Comparison of ENCODE assay signal across 7 mouse cellular contexts in genomic region chr2:166792355-166792754, GRCm38 (mm10). TPM values are rescaled to one million over a fixed set of nuclear protein-coding genes. Genes with fewer than 3 reads are reported as not detected.
A peak's percentile ranks its signal among the peaks of the same experiment; 100 is the strongest.
DNase-seq lines count a peak whose midpoint lies in the region; ATAC-seq lines count a peak whose summit lies in the region.

Trp53rkb (plus strand) TSS chr2:166792531.

- peak within 1 kb of the TSS; percentile 74 for H3K27ac ChIP-seq in lung, embryonic 15.5 days
- H3K27ac ChIP-seq in embryonic facial prominence, embryonic 14.5 days (replicated peaks; ENCODE audit: low read depth, low read length): peak within 1 kb of the TSS; percentile 78
- 0 out of 2 replicates have a peak within 1 kb of the TSS, but pooled peaks have one; percentile 24 for H3K27ac ChIP-seq in intestine, embryonic 16.5 days (ENCODE audit: low read length)
- peak within 1 kb of the TSS; percentile 66 for H3K27ac ChIP-seq in neural tube, embryonic 14.5 days (ENCODE audit: low read depth, low read length)

- H3K9me3 ChIP-seq in lung, embryonic 15.5 days: no peaks in the 10 kb centered on the region
- H3K9me3 ChIP-seq in embryonic facial prominence, embryonic 14.5 days (ENCODE audit: control insufficient read depth, low read length): no peaks in the 10 kb centered on the region
- no peaks in the 10 kb centered on the region for H3K9me3 ChIP-seq in intestine, embryonic 16.5 days (ENCODE audit: control insufficient read depth, low read length)
- no peaks in the 10 kb centered on the region for H3K9me3 ChIP-seq in neural tube, embryonic 14.5 days (ENCODE audit: control insufficient read depth, low read length)

- DNase-seq in lung, adult 18-20 months: no peak
- no peak for DNase-seq in embryonic facial prominence, embryonic 14.5 days (ENCODE audit: low spot score)
- DNase-seq in gastrocnemius, postnatal 10 days: no peak
- no peak for DNase-seq in urinary bladder, postnatal 4 days (ENCODE audit: low spot score in 2 of 2)

- H3K4me3 ChIP-seq in lung, embryonic 15.5 days: peak within 1 kb of the TSS; percentile 78
- H3K4me3 ChIP-seq in embryonic facial prominence, embryonic 14.5 days (ENCODE audit: low read depth, low read length): peak within 1 kb of the TSS; percentile 75
- H3K4me3 ChIP-seq in intestine, embryonic 16.5 days (ENCODE audit: low read length): peak within 1 kb of the TSS; percentile 77
- H3K4me3 ChIP-seq in neural tube, embryonic 14.5 days (ENCODE audit: low read depth, low read length): peak within 1 kb of the TSS; percentile 71

- H3K27me3 ChIP-seq in lung, embryonic 15.5 days: no peaks in the 10 kb centered on the region
- no peaks in the 10 kb centered on the region for H3K27me3 ChIP-seq in embryonic facial prominence, embryonic 14.5 days (replicated peaks; ENCODE audit: control insufficient read depth, insufficient read depth, low read length)
- H3K27me3 ChIP-seq in intestine, embryonic 16.5 days (replicated peaks; ENCODE audit: control insufficient read depth, insufficient read depth, low read length): no peaks in the 10 kb centered on the region
- H3K27me3 ChIP-seq in neural tube, embryonic 14.5 days (ENCODE audit: control insufficient read depth, insufficient read depth, low read length): no peaks in the 10 kb centered on the region

- peak within 1 kb of the TSS; percentile 55 for H3K4me2 ChIP-seq in lung, embryonic 15.5 days
- peak within 1 kb of the TSS; percentile 78 for H3K4me2 ChIP-seq in embryonic facial prominence, embryonic 14.5 days (ENCODE audit: low read depth, low read length)
- peak within 1 kb of the TSS; percentile 72 for H3K4me2 ChIP-seq in intestine, embryonic 16.5 days (ENCODE audit: low read depth, low read length)
- peak within 1 kb of the TSS; percentile 64 for H3K4me2 ChIP-seq in neural tube, embryonic 14.5 days (ENCODE audit: low read depth, low read length)

- no peak for ATAC-seq in lung, embryonic 15.5 days (ENCODE audit: borderline replicate concordance, extremely low read depth, low FRiP score, low TSS enrichment)
- no peak for ATAC-seq in embryonic facial prominence, embryonic 14.5 days (ENCODE audit: low read depth)
- no peak for ATAC-seq in intestine, embryonic 16.5 days
- ATAC-seq in neural tube, embryonic 14.5 days (ENCODE audit: low read depth): peak; percentile 63

- peak within 1 kb of the TSS; percentile 78 for H3K9ac ChIP-seq in lung, embryonic 15.5 days
- peak within 1 kb of the TSS; percentile 86 for H3K9ac ChIP-seq in embryonic facial prominence, embryonic 14.5 days (ENCODE audit: low read depth, low read length)
- H3K9ac ChIP-seq in intestine, embryonic 16.5 days (ENCODE audit: low read depth, low read length): peak within 1 kb of the TSS; percentile 86
- peak within 1 kb of the TSS; percentile 50; the same call in 1 of the 2 replicates for H3K9ac ChIP-seq in neural tube, embryonic 14.5 days (replicated peaks; ENCODE audit: low read depth, low read length)

- H3K36me3 ChIP-seq in lung, embryonic 15.5 days: peaks cover 16% of the 10 kb centered on the region
- H3K36me3 ChIP-seq in embryonic facial prominence, embryonic 14.5 days (ENCODE audit: control insufficient read depth, insufficient read depth, low read length): peaks cover 17% of the 10 kb centered on the region
- peaks cover under 1% of the 10 kb centered on the region; the same call in 1 of the 2 replicates for H3K36me3 ChIP-seq in intestine, embryonic 16.5 days (ENCODE audit: control insufficient read depth, insufficient read depth, low read length)
- H3K36me3 ChIP-seq in neural tube, embryonic 14.5 days (ENCODE audit: control insufficient read depth, insufficient read depth, low read length): peaks cover 8% of the 10 kb centered on the region; the same call in 1 of the 2 replicates

- H3K4me1 ChIP-seq in lung, embryonic 15.5 days: peaks cover 12% of the 10 kb centered on the region
- peaks cover 5% of the 10 kb centered on the region for H3K4me1 ChIP-seq in embryonic facial prominence, embryonic 14.5 days (ENCODE audit: control insufficient read depth, insufficient read depth, low read length)
- H3K4me1 ChIP-seq in intestine, embryonic 16.5 days (ENCODE audit: control insufficient read depth, insufficient read depth, low read length): peaks cover 12% of the 10 kb centered on the region
- H3K4me1 ChIP-seq in neural tube, embryonic 14.5 days (ENCODE audit: control insufficient read depth, insufficient read depth, low read length): peaks cover 6% of the 10 kb centered on the region

- WGBS in lung, embryonic 15.5 days: 77% methylated on average over 5 of the region's 5 CpGs
- WGBS in embryonic facial prominence, embryonic 14.5 days: 81% methylated on average over 5 of the region's 5 CpGs
- 71% methylated on average over 5 of the region's 5 CpGs for WGBS in intestine, embryonic 16.5 days
- WGBS in neural tube, embryonic 14.5 days: 33% methylated on average over 5 of the region's 5 CpGs

RNA-seq across cellular contexts. Expression of gene Trp53rkb, which starts in this region (rescaled TPM):
- polyA plus RNA-seq in lung, embryonic 15.5 days (2015; fragmentation: Nextera tagmentation; extraction: Ambion mirVana): 6.8 and 7.5 TPM in 2 replicates
- 6.7 and 7.5 TPM in 2 replicates for polyA plus RNA-seq in embryonic facial prominence, embryonic 14.5 days (2014; fragmentation: Nextera tagmentation; extraction: Ambion mirVana)
- 5.7 and 6.1 TPM in 2 replicates for polyA plus RNA-seq in intestine, embryonic 16.5 days (2015; fragmentation: Nextera tagmentation; extraction: Ambion mirVana)
- polyA plus RNA-seq in neural tube, embryonic 14.5 days (2014; fragmentation: Nextera tagmentation; extraction: Ambion mirVana): 9.4 and 9.8 TPM in 2 replicates
- total RNA-seq in gastrocnemius, postnatal 10 days (2021): 1 to 10 TPM; 3.4 to 4.1 TPM

Comparison
In these comparisons a context has a peak if more than half of its experiments do, and no peak if none do; other contexts are left out.
1. H3K27ac ChIP-seq: peak in every context shown above with its lines; median percentile 78 in embryonic facial prominence, embryonic 14.5 days; 74 in lung, embryonic 15.5 days; 66 in neural tube, embryonic 14.5 days; 24 in intestine, embryonic 16.5 days.